Mouse (Mus musculus) retina, adult 2 months (tissue): ENCODE measurements around the gene Smim15.

Experiments
- DNase-seq: peaks from one replicate; pipeline ENCODE4 v3.0.0-alpha.2; 2012; ENCODE audit warnings: low read depth, low spot score

Gene Smim15

DNA sequence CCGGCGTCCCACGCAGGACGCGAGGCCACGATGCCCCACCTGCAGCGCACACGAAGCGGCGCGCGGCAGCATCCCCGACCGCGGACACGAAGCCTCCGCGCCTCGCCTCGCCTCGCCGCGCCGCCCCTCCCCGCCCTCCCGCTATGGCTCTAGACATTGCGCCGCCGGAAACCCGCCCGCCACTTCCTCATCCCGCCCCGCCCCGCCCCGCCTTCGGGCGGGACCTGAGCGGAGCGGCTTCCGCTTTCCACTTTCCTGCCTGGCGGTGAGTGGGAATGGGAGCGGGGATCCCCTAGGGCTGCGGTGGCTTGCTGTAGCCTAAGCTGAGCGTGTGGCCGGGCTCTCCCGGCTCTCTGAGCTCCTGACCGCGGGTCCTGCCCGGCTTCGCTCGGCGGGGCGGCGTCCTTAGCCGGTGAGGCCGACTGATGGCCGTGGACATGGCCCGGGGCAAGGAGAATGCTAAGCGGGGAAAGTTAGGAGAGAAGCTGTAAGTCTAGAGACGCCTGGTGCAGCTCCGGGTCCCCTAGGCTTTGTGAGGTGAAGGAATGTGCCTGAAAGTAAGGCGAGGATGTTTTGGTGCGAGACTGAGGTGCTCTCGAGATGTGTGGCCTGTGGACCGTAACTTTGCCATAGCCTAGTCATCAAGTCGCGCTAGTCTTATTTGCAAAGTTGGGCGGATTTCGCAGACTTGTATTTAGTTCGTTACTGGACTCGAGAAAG is at the start of gene Smim15:
Gene Smim15, plus strand, starts transcription at position 225 of the 720 bp plus-strand sequence.
- DNase-seq = peak; percentile 73

DNA sequence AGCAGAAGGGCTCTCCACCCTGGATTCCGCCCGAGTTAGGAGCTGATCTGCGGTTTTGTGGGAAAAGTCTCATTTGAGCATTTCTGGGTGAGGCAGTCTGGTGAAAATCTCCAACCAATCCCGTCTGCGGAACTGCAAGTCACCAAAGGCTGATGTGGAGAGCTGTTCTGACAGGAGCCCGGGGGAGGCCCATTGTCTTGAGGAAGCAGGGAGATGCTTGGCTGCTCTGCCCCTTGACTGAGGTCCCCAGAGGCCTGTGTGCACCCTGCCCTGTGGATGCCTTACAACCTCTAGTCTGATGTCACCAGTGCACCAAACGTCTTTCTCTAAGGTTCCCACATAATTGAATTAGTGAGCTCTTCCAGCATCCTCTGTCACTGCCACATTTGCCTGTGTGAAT is 49.0 kb upstream of the Smim15 start:
- DNase-seq = no peak

DNA sequence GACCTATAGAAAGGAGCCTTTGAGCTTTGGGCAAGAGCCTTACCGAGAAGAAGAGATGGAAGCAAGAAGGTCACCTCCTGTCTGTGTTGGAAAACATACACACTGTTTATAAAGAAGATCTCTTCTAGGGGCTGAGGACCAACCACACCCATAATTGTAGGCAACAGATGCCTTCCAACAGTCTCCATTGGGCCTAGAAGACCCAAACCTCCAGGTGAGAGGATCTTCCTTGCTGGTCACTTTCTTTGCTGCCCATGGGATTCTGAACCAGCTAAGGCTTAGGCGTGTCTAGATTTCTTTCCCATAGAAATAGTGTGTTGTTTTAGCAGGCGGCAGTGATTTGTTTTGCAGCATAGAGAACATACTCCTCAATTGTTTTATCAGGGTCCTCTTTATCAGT is 47.9 kb upstream of the Smim15 start:
- DNase-seq = no peak

DNA sequence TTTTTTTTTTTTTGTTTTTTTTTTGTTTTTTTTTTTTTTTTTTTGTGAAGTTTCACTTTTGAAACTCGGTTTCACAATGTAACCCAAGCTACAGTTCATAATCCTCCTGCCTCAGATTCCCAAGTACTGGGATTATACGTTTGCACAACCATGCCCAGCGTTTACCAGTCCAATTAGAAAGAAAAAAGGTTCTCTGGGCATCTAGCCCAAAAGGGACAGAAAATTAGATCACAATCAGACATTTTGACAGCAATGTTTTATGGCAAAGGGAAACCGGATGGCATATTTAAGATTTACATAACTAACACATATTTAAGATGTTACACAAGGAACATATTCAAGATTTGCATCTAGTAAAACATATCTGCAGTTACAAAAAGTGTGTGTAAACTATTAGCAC is 36.4 kb upstream of the Smim15 start:
- DNase-seq = no peak

DNA sequence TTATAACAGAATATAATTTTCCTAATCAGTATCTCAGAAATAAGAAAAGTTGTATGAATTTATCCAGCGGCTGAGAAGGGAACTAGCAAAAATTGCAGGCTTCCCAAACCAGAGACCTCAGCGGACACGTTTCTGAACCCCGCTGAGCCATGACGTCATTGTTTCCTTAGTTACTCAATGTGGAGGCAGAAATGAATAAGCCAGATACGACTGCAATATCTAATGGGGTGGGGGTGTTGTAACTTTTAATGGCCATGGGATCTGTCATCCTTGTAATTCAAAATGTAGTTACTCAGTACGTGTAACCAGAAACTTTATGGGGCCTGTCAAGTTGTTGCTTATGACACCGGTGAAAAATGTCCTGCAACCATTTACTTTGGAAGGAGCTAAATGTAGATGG is 31.1 kb upstream of the Smim15 start:
- no peak for DNase-seq

DNA sequence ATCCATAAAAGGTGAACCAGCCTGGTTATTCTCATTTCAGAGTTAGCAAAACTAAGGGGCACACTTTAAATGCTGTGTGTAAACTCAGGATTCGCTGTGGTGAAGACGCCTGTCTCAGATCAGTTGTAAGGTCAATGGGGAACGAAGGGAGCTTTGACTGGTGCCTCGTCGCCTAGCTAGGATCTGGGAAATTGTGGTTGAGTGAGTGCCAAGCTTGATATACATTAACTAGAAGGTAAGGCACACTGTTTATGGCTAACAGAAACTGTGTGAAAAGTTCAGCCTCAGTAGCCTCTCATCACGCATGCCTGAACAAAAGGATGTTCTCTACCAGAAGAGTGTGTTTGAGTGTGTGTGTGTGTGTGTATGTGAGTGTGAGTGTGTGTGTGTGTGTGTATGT is 30.4 kb upstream of the Smim15 start:
- DNase-seq = no peak

DNA sequence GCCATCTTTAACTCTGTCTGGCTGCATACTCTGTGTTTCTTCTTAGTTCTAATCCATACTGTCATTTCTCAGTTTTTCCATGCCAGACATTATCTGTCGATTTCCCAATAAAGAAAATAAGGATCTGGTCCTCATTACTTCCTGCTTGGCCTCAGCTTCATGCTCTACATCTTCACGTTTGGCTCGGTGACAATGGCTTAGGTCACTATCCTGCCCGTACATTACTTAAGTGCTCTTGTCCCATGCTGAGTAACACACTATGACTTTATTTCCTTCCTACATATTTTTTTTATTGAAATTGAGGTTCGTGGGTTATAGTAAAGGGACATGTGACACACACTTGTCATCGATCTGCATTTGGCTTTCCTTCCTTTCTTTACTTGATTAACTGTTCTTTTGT is 29.1 kb upstream of the Smim15 start:
- no peak for DNase-seq

DNA sequence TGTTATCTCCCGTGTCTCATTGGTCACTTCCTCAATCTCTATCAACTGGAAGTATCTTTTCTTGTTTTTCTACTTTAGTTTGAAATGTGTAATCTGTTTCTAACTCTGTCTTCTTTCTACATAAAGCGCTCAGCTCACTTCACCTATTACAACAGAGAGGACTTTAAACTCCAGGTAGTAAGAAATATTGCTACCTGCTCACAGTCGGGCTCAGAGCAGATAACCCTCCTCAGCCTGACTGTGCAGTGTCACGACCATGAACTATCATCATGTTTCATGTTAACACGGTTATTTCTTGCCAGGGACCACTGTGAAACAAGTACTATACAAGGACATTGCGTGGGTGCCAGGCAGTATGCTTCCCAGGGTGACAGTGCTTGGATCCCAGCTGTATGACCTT is 26.9 kb upstream of the Smim15 start:
- DNase-seq = no peak

DNA sequence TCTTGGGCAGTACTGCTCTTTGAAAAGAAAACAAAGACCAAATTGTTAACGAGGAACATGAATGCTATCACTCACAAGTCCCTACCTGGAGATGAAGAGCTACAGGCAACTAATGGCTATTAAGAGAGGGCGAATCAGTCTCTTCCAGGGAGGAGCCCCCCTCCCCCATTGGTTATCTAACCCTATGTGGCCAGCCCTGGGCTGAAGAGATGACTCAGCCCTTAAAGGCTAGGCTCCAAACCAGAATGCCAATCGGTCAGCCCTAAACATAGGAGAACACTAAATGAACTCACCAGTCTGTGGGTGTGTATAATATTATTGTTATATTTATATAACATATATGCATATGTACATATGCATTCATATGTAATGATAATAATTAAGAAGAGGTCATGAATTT is 18.4 kb upstream of the Smim15 start:
- DNase-seq = no peak

DNA sequence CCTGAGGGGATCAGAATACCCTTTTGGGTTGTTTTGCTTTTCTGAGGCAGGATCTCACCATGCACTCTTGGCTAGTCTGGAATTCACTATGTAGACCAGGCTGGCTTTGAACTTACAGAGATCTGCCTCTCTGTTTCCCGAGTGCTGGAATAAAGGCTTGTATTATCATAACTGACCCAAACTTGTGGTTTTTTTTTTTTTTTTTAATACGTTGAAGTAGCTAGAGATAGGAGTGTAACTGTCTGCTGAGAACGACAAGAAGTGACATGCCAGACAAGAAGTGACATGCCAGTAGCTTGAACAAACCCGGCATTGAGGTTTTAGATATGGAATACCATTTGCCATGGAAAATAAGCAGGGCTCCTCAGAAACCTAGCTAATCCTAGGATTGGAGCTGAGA is 11.5 kb upstream of the Smim15 start:
- DNase-seq = no peak

DNA sequence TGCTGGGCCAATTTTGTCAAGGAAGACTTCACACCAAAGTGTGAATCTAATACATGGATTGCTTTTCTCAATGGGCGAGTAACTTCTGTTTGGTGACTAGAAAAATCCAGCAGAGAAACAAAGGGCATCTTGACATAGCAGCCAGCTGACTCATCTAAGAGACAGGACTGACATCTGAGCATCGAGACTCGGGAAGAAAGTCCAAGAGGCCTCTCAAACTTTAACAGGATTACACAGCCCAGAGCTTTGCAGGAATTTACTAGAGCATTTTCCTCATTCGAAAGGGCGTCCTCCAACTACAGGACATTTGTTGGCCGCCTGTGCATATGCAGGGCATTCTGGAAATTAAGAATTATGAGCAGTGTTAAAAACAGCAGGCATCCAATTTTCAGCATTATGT is 4.9 kb upstream of the Smim15 start:
- DNase-seq = no peak

DNA sequence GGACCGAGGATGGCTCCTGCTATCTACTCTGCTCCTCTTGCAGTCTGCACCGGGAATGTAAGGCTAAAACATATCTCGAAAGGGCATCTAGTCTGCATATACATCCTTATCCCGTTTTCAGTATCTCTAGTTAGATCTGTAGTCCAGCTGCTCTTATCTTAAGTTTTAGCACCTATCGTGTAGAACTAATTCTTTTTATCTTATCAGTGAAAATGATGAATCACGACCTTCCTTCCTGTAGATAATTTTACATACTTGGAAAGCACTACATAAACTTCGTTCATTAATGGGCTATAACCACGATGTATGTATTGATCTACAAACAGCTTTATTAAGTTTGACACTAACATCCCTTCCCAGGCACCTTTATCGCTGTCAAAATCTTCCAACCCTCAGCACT is 4.3 kb upstream of the Smim15 start:
- no peak for DNase-seq

DNA sequence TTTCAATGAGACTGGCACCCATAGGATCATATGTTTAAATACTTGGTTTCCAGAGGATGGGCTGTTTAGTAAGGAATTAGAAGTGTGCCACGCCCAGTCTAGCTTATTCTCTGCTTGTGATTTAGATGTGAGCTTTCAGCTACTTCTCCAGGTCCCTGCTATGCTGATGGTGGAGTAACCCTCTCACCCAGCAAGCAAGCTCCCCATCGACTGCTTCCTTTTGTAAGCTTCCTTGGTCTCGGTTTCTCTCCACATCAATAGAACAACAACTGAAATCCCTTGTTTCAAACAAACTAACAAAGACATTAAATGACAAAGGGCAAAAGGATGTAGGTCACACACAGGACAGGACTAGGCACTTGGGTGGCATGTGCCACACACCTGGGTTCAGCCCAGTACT is 3.8 kb upstream of the Smim15 start:
- DNase-seq = no peak

DNA sequence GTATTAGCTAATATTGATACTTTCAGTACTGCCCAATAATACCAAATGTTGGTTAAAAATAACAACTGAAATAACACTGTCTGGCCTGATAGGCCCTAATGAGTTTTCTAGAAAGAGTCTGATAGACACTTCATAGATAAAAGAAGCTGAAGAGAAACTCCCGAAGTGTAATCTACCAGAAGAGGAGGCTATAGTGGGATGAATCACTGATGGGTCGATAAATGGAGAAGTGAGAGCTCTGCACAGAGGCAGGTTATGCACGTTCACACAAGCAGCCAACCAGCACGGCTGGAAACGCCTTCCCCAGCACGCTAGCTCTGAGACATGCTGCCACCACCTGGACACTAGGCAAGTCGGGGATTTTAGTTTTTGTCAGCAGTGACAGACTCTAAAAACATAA is 2.9 kb upstream of the Smim15 start:
- peak; percentile 48 for DNase-seq

DNA sequence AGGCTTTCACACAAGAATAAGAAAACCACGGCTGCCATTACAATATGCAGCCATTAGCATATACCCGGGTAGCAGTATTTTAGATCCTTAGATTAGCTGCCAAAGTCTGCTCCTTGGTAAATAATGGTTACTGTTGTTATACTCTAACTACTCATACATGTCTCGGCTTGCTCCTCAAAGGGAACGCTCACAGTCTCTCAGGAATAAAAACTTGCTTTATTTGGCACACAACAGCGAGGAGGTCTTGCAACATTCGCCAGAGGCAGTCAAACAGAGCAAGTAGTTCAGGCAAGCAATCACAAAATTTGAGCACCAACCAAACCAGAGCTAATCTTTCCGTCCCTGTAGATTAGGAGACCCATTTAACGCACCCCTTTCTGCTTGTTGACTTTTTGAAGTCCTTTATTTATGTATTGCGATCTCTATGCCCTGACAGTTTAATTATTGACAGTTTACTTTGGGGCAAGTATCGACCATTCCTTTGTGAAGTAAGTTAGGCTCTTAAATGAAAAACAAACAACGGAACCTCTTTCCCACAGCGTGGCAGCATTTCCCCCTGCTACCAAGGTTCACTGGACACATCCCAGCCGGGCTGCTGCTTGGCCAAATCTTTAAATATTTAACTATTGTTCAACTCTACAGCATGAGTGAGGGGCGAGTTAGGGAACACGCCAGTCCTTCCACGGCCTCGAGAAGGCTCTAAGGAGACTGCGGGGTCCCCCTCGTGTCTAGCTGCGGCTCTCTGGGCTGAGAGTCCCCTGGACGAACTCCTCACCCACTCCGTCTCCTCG is 620 bp upstream of the Smim15 start:
- DNase-seq = no peak

DNA sequence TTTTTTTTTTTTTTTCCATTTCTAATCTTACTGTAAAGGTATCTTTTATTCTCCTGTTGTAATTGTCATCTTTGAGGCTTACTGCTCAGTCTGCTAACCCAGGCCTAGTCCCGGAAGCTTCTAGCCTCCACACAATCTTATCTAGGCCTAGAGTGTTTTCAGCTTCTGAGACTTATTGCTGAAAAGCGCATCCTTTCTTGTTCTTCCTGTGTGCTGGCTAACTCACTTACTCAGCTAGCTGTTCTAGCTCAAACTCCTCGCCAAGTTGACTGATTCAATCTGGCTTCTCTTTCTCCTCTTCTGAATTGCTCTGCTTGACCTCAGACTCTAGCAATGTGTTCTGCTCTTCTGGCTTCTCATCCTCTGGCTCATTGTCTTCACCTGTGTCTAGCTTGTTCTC is 1.4 kb downstream of the Smim15 start:
- no peak for DNase-seq

DNA sequence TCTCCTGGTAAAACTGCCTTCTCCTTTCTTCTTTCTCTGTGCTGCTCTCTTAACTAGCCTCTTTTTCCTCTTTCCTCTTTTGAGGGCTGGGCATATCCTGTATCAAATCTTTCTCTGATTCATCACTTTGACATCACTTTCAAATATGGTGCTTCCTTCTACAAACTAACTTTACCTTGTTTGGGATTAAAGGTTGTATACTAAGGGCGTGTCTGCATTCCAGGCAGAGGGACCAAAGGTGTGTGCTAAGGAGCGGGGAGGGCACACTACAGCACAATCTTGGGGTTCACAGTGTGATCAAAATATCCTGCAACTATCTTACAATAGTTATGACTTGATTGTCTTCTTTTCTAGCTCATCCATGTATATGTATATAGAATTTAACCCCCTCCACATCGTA is 1.8 kb downstream of the Smim15 start:
- DNase-seq = no peak

DNA sequence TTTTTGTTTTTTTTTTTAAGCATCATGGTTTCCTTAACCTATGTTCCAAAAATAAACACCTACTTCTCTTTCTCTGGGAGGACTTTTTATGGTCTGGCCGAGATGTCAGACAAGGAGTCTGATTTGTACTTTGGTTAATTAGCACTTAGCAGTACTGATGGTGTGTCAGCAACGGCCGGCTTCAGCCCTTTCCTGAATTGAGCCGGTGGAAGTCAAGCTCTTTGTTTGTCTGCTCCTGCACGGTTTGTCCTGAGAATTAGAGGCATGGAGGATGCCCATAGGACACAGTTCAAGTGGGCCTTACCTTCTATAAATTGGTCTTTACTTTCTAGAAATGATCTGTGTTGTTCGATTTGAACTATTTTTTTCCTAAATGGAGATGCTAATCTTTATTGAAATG is 2.6 kb downstream of the Smim15 start:
- DNase-seq = no peak

DNA sequence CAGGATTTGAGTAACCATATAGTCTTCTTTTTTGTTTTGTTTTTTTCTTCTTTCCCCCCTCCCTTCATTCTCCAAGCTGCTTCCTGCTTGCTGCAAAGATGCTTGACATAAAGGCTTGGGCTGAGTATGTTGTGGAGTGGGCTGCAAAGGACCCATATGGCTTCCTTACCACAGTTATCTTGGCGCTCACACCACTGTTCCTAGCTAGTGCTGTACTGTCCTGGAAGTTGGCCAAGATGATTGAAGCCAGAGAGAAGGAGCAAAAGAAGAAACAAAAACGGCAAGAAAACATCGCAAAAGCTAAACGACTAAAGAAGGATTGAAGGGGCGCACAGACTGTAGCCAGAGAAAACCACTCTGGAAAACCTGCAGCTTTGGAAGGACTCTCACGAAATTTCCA is 3.1 kb downstream of the Smim15 start:
- no peak for DNase-seq

DNA sequence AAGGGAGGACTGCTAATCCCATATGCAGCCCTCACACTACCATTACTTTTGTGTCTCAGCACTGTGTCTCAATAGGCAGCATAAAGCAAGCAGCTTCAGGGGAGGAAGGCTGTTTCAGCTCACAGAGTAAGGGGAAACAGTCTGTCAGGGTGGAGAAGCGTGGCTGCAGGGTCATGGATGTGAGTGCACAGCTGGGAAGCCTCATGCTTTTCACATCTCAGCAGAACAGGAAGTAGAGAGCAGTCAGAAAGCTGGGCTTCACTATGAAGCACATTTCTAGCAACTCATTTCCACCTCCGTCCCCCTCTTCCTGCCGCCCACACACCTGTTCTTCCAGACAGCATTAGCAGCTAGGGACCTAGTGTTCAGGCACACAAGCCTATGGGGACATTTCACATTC is 12.7 kb downstream of the Smim15 start:
- DNase-seq = no peak

DNA sequence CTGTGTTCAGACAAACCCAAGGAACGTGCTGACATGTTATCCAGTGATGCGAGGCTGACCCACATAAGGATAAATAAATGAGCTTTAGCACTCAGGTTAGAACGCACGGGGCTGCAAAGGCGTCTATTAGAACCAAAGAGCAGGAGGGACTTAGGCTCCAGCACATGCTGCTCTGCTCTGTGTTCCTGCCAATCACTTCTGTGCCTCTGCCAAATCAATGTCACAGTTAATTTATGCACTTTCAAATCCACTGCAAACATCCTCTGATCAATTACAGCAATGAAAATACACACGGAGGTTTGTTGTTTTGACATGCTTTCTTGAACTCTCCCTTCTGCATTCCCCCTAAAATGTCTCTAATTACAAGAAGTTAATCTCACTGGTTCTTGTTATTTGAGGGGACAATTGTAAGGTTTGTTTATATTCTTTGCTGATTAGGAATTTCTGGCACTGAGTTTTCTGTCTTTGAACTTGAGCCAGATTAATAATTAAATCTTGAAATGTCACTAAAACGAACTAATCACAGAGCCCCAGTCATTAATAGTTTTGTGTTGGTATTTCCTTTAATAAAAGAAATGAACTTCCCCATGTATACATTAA is 16.1 kb downstream of the Smim15 start:
- DNase-seq = no peak

DNA sequence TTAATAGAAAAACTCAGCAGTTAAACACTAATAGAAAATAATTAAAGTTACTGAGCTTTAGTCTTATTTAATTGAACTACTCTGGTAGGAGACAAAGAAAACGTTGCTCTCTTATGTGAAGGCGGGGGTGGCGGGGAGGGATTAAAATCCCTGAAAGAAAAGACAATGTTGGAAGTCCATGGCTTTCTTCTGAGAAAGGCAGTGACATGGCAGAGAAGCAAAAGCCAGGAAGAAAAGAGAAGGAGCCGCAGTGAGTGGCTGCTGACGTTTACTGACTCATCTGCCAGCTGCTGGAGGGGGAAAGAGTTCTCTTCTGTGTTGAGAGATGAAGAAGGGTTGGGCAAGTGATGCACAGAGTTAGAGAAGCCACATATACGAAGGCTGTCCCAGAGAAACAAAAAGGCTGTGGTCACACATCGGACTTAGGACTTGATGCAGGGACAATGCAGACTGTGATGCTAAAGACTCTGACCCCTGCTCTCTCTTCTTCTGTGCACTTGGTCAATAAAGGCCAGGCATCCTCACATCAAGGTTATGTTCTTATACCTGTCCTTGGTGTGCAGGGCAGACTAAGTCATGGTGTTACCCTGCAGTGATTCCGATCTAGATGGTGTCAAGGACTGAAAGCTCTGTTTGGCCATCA is 16.8 kb downstream of the Smim15 start:
- DNase-seq = no peak

DNA sequence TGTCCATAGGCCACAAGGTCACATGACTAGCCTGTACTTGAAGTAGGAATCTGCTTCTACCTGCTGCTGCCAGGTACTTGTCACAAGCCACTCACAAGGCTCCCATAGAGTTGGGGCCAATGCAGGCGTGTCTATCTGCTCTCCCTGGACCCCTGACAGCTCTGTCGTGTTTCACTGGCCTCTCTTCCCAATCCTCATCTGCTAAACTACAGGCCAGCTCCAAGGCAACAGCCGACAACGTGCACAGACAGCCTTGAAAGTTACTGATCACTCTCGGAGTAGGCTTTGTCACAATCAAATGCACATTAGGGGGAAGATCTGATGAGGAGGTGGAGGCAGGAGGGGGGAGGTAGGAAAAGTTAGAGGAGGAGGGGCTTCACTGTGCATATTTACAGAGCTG is 18.7 kb downstream of the Smim15 start:
- no peak for DNase-seq
